Mouse (Mus musculus): ENCODE results near the gene Rack1.

- TF ChIP-seq CTCF (IDR thresholded peaks at IDR 0.05; ENCODE audit: low read depth) (no peak), EP300 (IDR thresholded peaks at IDR 0.05; ENCODE audit: low read depth) (no peak)
Observed at GRCm38 (mm10) chr11:48798984-48799920, 880 bp upstream of the Rack1 start.

Data from liver, embryonic 14.5 days (tissue).